Mouse (Mus musculus): Measurements from ENCODE around the gene Dgkg. TPM values are rescaled to one million over a fixed set of nuclear protein-coding genes. Genes with fewer than 3 reads are reported as not detected.

The Dgkg gene
- polyA plus RNA-seq, 1 experiment from 2014 or later = 0.47 TPM

GRCm38 (mm10) chr16:22460960-22461359 is 196.1 kb downstream of the Dgkg start:
- 74% methylated on average over 1 of the region's 1 CpGs for WGBS
- Histone ChIP-seq H3K27me3 (no peaks in the 10 kb centered on the region), H3K4me1 (no peaks in the 10 kb centered on the region), H3K9me3 (replicated peaks) (no peaks in the 10 kb centered on the region), H3K4me3 (replicated peaks) (no peak overlapping the region), H3K9ac (no peak overlapping the region), H3K27ac (replicated peaks) (no peak overlapping the region), H3K4me2 (replicated peaks) (no peak overlapping the region), H3K36me3 (no peaks in the 10 kb centered on the region)
- no peak for ATAC-seq (ENCODE audit: insufficient number of reproducible peaks, low FRiP score, low TSS enrichment, low read depth)

- Histone ChIP-seq H3K4me1 (no peaks in the 10 kb centered on the region), H3K9me3 (replicated peaks) (no peaks in the 10 kb centered on the region), H3K9ac (no peak overlapping the region), H3K27ac (replicated peaks) (no peak overlapping the region), H3K4me3 (replicated peaks) (no peak overlapping the region), H3K36me3 (no peaks in the 10 kb centered on the region), H3K4me2 (replicated peaks) (no peak overlapping the region), H3K27me3 (no peaks in the 10 kb centered on the region)
- 64% methylated on average over 9 of the region's 9 CpGs for WGBS
- no peak for ATAC-seq (ENCODE audit: insufficient number of reproducible peaks, low FRiP score, low TSS enrichment, low read depth)
Observed at GRCm38 (mm10) chr16:22452082-22452481, 204.9 kb downstream of the Dgkg start.

DNA sequence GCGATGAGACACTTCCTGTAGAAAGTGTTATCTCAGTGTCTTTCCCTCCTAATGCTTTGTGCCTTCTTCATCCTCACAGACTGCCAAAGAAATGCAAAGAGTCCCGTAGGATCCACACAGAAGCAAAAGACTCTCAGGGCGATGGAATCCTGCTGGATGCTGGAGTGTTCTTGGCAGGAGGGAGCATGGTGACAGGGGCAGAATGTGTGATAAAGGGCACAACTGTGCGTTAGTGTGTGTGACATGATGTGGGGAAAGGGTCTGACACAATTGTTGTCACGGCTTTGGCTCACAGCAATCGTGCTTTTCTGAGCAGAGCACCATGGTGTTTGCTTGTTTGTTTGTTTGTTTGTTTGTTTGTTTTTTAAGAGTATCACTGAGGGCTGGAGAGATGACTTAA is 208.9 kb downstream of the Dgkg start:
- H3K4me3 ChIP-seq (replicated peaks) = no peak overlapping the region
- no peaks in the 10 kb centered on the region for H3K9me3 ChIP-seq (replicated peaks)
- H3K4me1 ChIP-seq = no peaks in the 10 kb centered on the region; the same call in 1 of the 2 replicates
- H3K4me2 ChIP-seq (replicated peaks) = no peak overlapping the region
- no peak for ATAC-seq (ENCODE audit: insufficient number of reproducible peaks, low FRiP score, low TSS enrichment, low read depth)
- H3K27ac ChIP-seq (replicated peaks) = no peak overlapping the region
- H3K27me3 ChIP-seq = no peaks in the 10 kb centered on the region
- H3K9ac ChIP-seq = no peak overlapping the region
- no peaks in the 10 kb centered on the region for H3K36me3 ChIP-seq
- 86% methylated on average over 6 of the region's 6 CpGs for WGBS

GRCm38 (mm10) chr16:22444786-22445185 is 212.2 kb downstream of the Dgkg start:
- Histone ChIP-seq H3K27ac (replicated peaks) (no peak overlapping the region), H3K27me3 (peaks cover 6% of the 10 kb centered on the region; the same call in 1 of the 2 replicates), H3K36me3 (no peaks in the 10 kb centered on the region), H3K4me2 (replicated peaks) (no peak overlapping the region), H3K9me3 (replicated peaks) (no peaks in the 10 kb centered on the region), H3K4me3 (replicated peaks) (no peak overlapping the region), H3K4me1 (peaks cover 12% of the 10 kb centered on the region), H3K9ac (no peak overlapping the region)
- WGBS = 26% methylated on average over 6 of the region's 6 CpGs
- no peak for ATAC-seq (ENCODE audit: insufficient number of reproducible peaks, low FRiP score, low TSS enrichment, low read depth)

GRCm38 (mm10) chr16:22442202-22442601 is 214.8 kb downstream of the Dgkg start:
- H3K9me3 ChIP-seq (replicated peaks) = no peaks in the 10 kb centered on the region
- peaks cover 24% of the 10 kb centered on the region for H3K4me1 ChIP-seq
- peaks cover 6% of the 10 kb centered on the region; the same call in 1 of the 2 replicates for H3K27me3 ChIP-seq
- H3K4me3 ChIP-seq (replicated peaks) = no peak overlapping the region
- ATAC-seq (ENCODE audit: insufficient number of reproducible peaks, low FRiP score, low TSS enrichment, low read depth) = no peak
- no peak overlapping the region for H3K4me2 ChIP-seq (replicated peaks)
- H3K9ac ChIP-seq = no peak overlapping the region
- H3K27ac ChIP-seq (replicated peaks) = no peak overlapping the region
- no peaks in the 10 kb centered on the region for H3K36me3 ChIP-seq
- 40% methylated on average over 7 of the region's 7 CpGs for WGBS

GRCm38 (mm10) chr16:22441317-22441716 is 215.7 kb downstream of the Dgkg start:
- H3K4me2 ChIP-seq (replicated peaks) = no peak overlapping the region
- no peaks in the 10 kb centered on the region for H3K9me3 ChIP-seq (replicated peaks)
- H3K36me3 ChIP-seq = no peaks in the 10 kb centered on the region
- peaks cover 24% of the 10 kb centered on the region for H3K4me1 ChIP-seq
- H3K27ac ChIP-seq (replicated peaks) = no peak overlapping the region
- 88% methylated on average over 4 of the region's 4 CpGs for WGBS
- no peak overlapping the region for H3K4me3 ChIP-seq (replicated peaks)
- no peak for ATAC-seq (ENCODE audit: insufficient number of reproducible peaks, low FRiP score, low TSS enrichment, low read depth)
- no peak overlapping the region for H3K9ac ChIP-seq
- peaks cover 6% of the 10 kb centered on the region; the same call in 1 of the 2 replicates for H3K27me3 ChIP-seq

- peak overlapping the region; percentile 88 for H3K27ac ChIP-seq (replicated peaks)
- under 1% methylated on average over 18 of the region's 18 CpGs for whole genome bisulfite sequencing
- peak overlapping the region; percentile 85 for H3K4me3 ChIP-seq (replicated peaks)
- peaks cover 6% of the 10 kb centered on the region; the same call in 1 of the 2 replicates for H3K27me3 ChIP-seq
- peak overlapping the region; percentile 95 for H3K4me2 ChIP-seq (replicated peaks)
- H3K4me1 ChIP-seq = peaks cover 24% of the 10 kb centered on the region
- peak overlapping the region; percentile 23; the same call in 1 of the 2 replicates for H3K9ac ChIP-seq
- no peaks in the 10 kb centered on the region for H3K9me3 ChIP-seq (replicated peaks)
- no peaks in the 10 kb centered on the region for H3K36me3 ChIP-seq
- ATAC-seq (ENCODE audit: insufficient number of reproducible peaks, low FRiP score, low TSS enrichment, low read depth) = no peak
Observed at GRCm38 (mm10) chr16:22440269-22440668, 216.8 kb downstream of the Dgkg start.

DNA sequence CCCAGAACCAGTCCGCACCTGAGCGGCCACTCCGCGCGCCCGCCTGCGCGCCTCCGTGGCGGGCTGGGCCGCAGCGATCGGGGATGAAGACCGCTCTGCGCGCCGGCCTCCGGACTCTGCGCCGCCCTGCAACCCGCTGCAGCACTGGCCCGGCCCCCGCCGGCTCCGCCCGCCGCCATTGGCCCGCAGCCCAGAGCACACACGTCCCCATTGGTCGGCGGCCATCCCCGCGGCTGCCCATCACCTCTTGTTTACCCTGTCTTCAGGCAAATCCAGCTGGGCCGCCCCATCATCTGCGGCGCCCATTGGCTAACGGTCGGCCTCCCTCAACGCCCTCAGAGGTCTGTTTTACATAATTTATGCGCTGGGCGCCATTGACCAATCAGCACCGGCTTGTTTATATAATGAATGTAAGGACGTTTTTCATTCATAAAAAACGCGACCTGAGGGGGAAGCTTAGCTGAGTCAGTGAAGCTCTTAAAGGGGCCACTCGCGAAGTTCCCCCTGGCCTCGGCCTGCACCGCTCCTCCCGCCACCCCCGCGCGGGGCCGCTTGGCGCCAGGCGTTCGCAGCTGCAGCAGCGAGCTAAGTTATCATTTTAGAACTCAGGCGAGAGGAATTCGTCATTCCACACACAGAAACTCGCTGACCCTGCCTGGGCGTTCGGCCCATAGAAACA is 217.4 kb downstream of the Dgkg start, which contains the start of gene Etv5:
TSS of gene Etv5 (minus strand) at position 221 of the 679 bp plus-strand sequence.
- H3K27me3 ChIP-seq = peaks cover 6% of the 10 kb centered on the region; the same call in 1 of the 2 replicates
- peak within 1 kb of the TSS; percentile 88 for H3K27ac ChIP-seq (replicated peaks)
- ATAC-seq (ENCODE audit: insufficient number of reproducible peaks, low FRiP score, low TSS enrichment, low read depth) = peak; percentile 98
- H3K4me1 ChIP-seq = peaks cover 24% of the 10 kb centered on the region
- no peaks in the 10 kb centered on the region for H3K9me3 ChIP-seq (replicated peaks)
- no peaks in the 10 kb centered on the region for H3K36me3 ChIP-seq
- peak within 1 kb of the TSS; percentile 85 for H3K4me3 ChIP-seq (replicated peaks)
- H3K9ac ChIP-seq = peak within 1 kb of the TSS; percentile 71
- H3K4me2 ChIP-seq (replicated peaks) = peak within 1 kb of the TSS; percentile 95
- WGBS = under 1% methylated on average over 57 of the region's 63 CpGs

DNA sequence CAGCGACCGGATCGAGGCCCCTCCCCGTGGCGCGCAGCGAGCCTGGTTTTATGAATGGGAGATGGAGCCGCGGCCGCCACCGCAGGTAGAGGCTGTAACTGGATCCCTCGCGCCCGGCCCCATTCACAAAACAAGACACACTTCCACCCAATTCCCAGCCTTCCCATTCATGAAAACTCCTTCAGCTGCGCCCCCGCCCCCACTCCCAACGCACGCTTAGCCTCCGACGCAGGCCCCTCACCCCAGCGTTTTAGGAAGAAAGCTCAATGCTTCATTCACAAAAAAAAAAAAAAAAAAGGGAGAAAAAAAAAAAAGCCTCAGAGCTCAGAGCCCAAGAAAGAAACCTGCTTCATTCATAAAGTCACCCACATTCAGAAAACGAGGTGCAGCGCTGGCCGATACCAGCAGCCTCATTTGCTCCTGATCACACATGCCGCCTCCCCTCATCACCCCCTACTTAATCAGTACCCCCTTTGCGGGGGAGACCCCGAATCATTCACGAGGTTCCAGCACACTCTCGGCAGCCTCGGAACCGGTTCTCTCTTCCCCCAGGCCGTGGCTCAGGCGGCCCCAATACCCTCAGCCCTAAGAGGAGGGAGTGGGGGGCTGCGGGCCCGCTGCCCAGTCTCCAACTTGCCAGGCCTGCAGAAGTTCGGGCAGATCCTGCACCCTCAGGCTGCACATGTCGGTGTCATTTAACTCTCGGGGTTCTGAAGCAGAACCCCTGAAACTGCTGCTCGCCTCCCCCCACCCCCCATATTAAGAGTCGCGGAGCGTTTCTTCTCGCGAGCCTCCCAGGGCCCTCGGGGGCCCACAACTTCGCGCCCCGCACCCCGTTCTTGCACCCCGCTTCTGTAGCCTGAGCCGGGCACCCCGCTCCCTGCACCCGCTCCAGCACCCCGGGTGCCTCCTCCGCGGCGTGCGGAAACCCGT is 218.3 kb downstream of the Dgkg start:
- ATAC-seq (ENCODE audit: insufficient number of reproducible peaks, low FRiP score, low TSS enrichment, low read depth) = peak; percentile 18; the same call in 1 of the 2 replicates
- Histone ChIP-seq H3K27me3 (peaks cover 6% of the 10 kb centered on the region; the same call in 1 of the 2 replicates), H3K4me1 (peaks cover 24% of the 10 kb centered on the region), H3K36me3 (no peaks in the 10 kb centered on the region), H3K9ac (peak overlapping the region; percentile 71), H3K4me3 (replicated peaks) (peak overlapping the region; percentile 85), H3K27ac (replicated peaks) (peak overlapping the region; percentile 83), H3K9me3 (replicated peaks) (no peaks in the 10 kb centered on the region), H3K4me2 (replicated peaks) (peak overlapping the region; percentile 95)
- under 1% methylated on average over 59 of the region's 59 CpGs for WGBS

- Histone ChIP-seq H3K27ac (replicated peaks) (no peak overlapping the region), H3K4me2 (replicated peaks) (no peak overlapping the region), H3K4me3 (replicated peaks) (no peak overlapping the region), H3K27me3 (peaks cover under 1% of the 10 kb centered on the region; the same call in 1 of the 2 replicates), H3K4me1 (peaks cover 22% of the 10 kb centered on the region), H3K36me3 (no peaks in the 10 kb centered on the region), H3K9me3 (replicated peaks) (no peaks in the 10 kb centered on the region), H3K9ac (no peak overlapping the region)
- no peak for ATAC-seq (ENCODE audit: insufficient number of reproducible peaks, low FRiP score, low TSS enrichment, low read depth)
- WGBS = 42% methylated on average over 6 of the region's 6 CpGs
Observed at GRCm38 (mm10) chr16:22436106-22436505, 220.9 kb downstream of the Dgkg start.

DNA sequence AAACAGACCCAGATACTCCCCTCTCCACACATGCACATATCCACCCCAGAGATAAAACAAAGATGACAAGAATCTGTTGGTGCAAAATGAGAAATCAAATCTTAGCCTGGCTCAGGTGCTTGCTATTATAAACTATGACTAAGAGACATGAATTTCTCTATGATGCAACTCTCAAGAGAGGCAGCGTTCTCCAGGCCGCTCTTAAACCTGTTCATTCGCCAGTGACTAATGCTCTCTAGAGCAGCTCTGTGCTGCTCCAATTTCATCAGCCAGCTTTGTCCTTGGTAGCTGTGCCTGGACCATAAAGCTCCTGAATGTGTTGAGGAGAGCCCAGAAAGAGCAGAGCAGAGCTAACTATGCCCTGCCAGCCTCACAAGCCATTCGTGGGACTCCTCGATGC is 222.5 kb downstream of the Dgkg start:
- ATAC-seq (ENCODE audit: insufficient number of reproducible peaks, low FRiP score, low TSS enrichment, low read depth) = no peak
- no peaks in the 10 kb centered on the region for H3K27me3 ChIP-seq
- no peaks in the 10 kb centered on the region for H3K36me3 ChIP-seq
- no peaks in the 10 kb centered on the region for H3K9me3 ChIP-seq (replicated peaks)
- no peak overlapping the region for H3K4me3 ChIP-seq (replicated peaks)
- 64% methylated on average over 5 of the region's 5 CpGs for WGBS
- H3K4me2 ChIP-seq (replicated peaks) = no peak overlapping the region
- H3K4me1 ChIP-seq = peaks cover 25% of the 10 kb centered on the region
- no peak overlapping the region for H3K27ac ChIP-seq (replicated peaks)
- H3K9ac ChIP-seq = no peak overlapping the region

Measured in embryonic facial prominence, embryonic 15.5 days (tissue).